In genomic region chr2:9962871-9963270, GRCm38 (mm10) we compare ENCODE assay signal across 22 mouse cellular contexts.
A peak's percentile ranks its signal among the peaks of the same experiment; 100 is the strongest.
DNase-seq lines count a peak whose midpoint lies in the region; ATAC-seq and TF ChIP-seq lines count a peak whose summit lies in the region.
"Had no signal": no experiment of that assay in that cellular context is flagged by ENCODE, and none has a peak within 500 bp of the region (broad histone marks: within the 10 kb centered on the region; RNA-seq: fewer than 3 reads in every experiment).

No protein-coding gene starts in this region.

- no peaks in the 10 kb centered on the region for H3K9me3 ChIP-seq in forebrain, embryonic 14.5 days (replicated peaks; ENCODE audit: control insufficient read depth, low read length)
- H3K9me3 ChIP-seq in forebrain, embryonic 16.5 days (ENCODE audit: control insufficient read depth, low read length): no peaks in the 10 kb centered on the region
- H3K9me3 ChIP-seq in neural tube, embryonic 15.5 days (replicated peaks): no peaks in the 10 kb centered on the region
- H3K9me3 ChIP-seq: G1E had no signal

- TF ChIP-seq CTCF in brain, embryonic 14.5 days (IDR thresholded peaks at IDR 0.05; ENCODE audit: borderline replicate concordance, extremely low read depth, insufficient read depth, insufficient read length): no peak

- H3K36me3 ChIP-seq in forebrain, embryonic 14.5 days (ENCODE audit: control insufficient read depth, insufficient read depth, low read length): no peaks in the 10 kb centered on the region
- no peaks in the 10 kb centered on the region for H3K36me3 ChIP-seq in forebrain, embryonic 16.5 days (ENCODE audit: control insufficient read depth, insufficient read depth)
- no peaks in the 10 kb centered on the region for H3K36me3 ChIP-seq in neural tube, embryonic 15.5 days

- peak; percentile 62 for DNase-seq in cerebellum, adult 9-10 months
- no peak for DNase-seq in cerebellum, adult 11 months
- DNase-seq in forebrain, embryonic 14.5 days (ENCODE audit: low spot score): peak; percentile 47
- peak; percentile 54 for DNase-seq in brain, adult 2 months (ENCODE audit: low read depth, low spot score)
- peak; percentile 43 for DNase-seq in brain, embryonic 14.5 days (ENCODE audit: low read depth)
- no peak for DNase-seq in layer of hippocampus, adult 8-10 months (ENCODE audit: low spot score in 2 of 2)
- DNase-seq: adrenal gland, adult 2 months; adrenal gland, adult 8-10 months; adrenal gland, postnatal 10 days; adrenal gland, postnatal 14 days; adrenal gland, postnatal 25 days; adrenal gland, postnatal 36 days; B cell, adult 2 months; cerebellum, adult 11-12 months; cerebellum, adult 8-10 months had no signal

- no peaks in the 10 kb centered on the region for H3K4me1 ChIP-seq in forebrain, embryonic 14.5 days (ENCODE audit: control insufficient read depth, insufficient read depth, low read length)
- H3K4me1 ChIP-seq in forebrain, embryonic 16.5 days (replicated peaks; ENCODE audit: control insufficient read depth, insufficient read depth, low read length): peaks cover 2% of the 10 kb centered on the region
- peaks cover 10% of the 10 kb centered on the region for H3K4me1 ChIP-seq in neural tube, embryonic 15.5 days

- TF ChIP-seq POLR2A in brain, embryonic 14.5 days (IDR thresholded peaks at IDR 0.05; ENCODE audit: borderline replicate concordance, extremely low read depth, insufficient read depth, insufficient read length, poor library complexity, severe bottlenecking): no peak

- no peak overlapping the region for H3K4me2 ChIP-seq in forebrain, embryonic 14.5 days (ENCODE audit: low read length)
- H3K4me2 ChIP-seq in forebrain, embryonic 16.5 days (ENCODE audit: low read length): no peak overlapping the region
- no peak overlapping the region for H3K4me2 ChIP-seq in neural tube, embryonic 15.5 days

- no peak overlapping the region for H3K9ac ChIP-seq in forebrain, embryonic 14.5 days (ENCODE audit: low read length)
- H3K9ac ChIP-seq in forebrain, embryonic 16.5 days (replicated peaks; ENCODE audit: low read depth, low read length): no peak overlapping the region
- no peak overlapping the region for H3K9ac ChIP-seq in neural tube, embryonic 15.5 days (replicated peaks)

- no peaks in the 10 kb centered on the region for H3K27me3 ChIP-seq in forebrain, embryonic 14.5 days (replicated peaks; ENCODE audit: control insufficient read depth, insufficient read depth, low read length)
- H3K27me3 ChIP-seq in forebrain, embryonic 16.5 days (replicated peaks; ENCODE audit: control insufficient read depth, insufficient read depth, low read length): no peaks in the 10 kb centered on the region
- no peaks in the 10 kb centered on the region for H3K27me3 ChIP-seq in neural tube, embryonic 15.5 days (replicated peaks)
- H3K27me3 ChIP-seq: CH12.LX, Patski had no signal

- no peak overlapping the region for H3K4me3 ChIP-seq in forebrain, embryonic 14.5 days (ENCODE audit: low read depth, low read length)
- no peak overlapping the region for H3K4me3 ChIP-seq in forebrain, embryonic 16.5 days (replicated peaks; ENCODE audit: low read length)
- H3K4me3 ChIP-seq in neural tube, embryonic 15.5 days (replicated peaks): no peak overlapping the region

- no peak overlapping the region for H3K27ac ChIP-seq in forebrain, embryonic 14.5 days (ENCODE audit: low read depth, low read length)
- no peak overlapping the region for H3K27ac ChIP-seq in forebrain, embryonic 16.5 days (ENCODE audit: low read length)
- no peak overlapping the region for H3K27ac ChIP-seq in neural tube, embryonic 15.5 days (replicated peaks)

- ATAC-seq in forebrain, embryonic 14.5 days: no peak
- ATAC-seq in forebrain, embryonic 16.5 days: no peak
- ATAC-seq in neural tube, embryonic 15.5 days (ENCODE audit: low FRiP score): no peak
- ATAC-seq: activated CD4-positive, CD25-positive, alpha-beta regulatory T cell, adult 4 months; CD4-positive, CD25-positive, alpha-beta regulatory T cell, adult 4 months; Patski had no signal

Comparison
In these comparisons a context has a peak if more than half of its experiments do, and no peak if none do; other contexts are left out.
1. DNase-seq: peak in cerebellum, adult 9-10 months (single experiment), forebrain, embryonic 14.5 days (single experiment), brain, adult 2 months (single experiment) and brain, embryonic 14.5 days (single experiment); none in cerebellum, adult 11 months (single experiment) and layer of hippocampus, adult 8-10 months (0 of 2).